Mouse (Mus musculus) forebrain, embryonic 12.5 days (tissue): ENCODE data around the gene Mcf2l. TPM values are rescaled to one million over a fixed set of nuclear protein-coding genes. Genes with fewer than 3 reads are reported as not detected.

Source experiments
- microRNA-seq: library from miRNA; unstranded; fragments of <30 nt; microRNA quantifications from one replicate; pipeline ENCODE4, GENCODE M21; 2017
- polyA plus RNA-seq: library from polyadenylated mRNA; unstranded; fragments of >200 nt; fragmentation: Nextera tagmentation; extraction: Ambion mirVana; gene quantifications from 2 replicates; pipeline ENCODE4 v1.2.1, GENCODE M21; 2016

The Mcf2l gene
- polyA plus RNA-seq, 1 experiment from 2014 or later = 90.2 TPM

Small RNA genes lying within 50 kb of the gene (microRNA-seq; reads per million reads assigned to microRNA genes)
- gene Gm38671 = 1.5 reads per million

Other genes with a start within 250 kb of the Mcf2l start
- gene Tubgcp3, start 201.6 kb upstream of the Mcf2l start, polyA plus RNA-seq = 59.0 and 62.2 TPM in 2 replicates
- 13.9 and 19.1 TPM in 2 replicates for gene Atp11a, start 116.8 kb upstream of the Mcf2l start, polyA plus RNA-seq
- gene F7, start 152.2 kb downstream of the Mcf2l start, polyA plus RNA-seq = 0.10 TPM in 2 replicates
- 0.21 and 0.22 TPM in 2 replicates for gene F10, start 163.5 kb downstream of the Mcf2l start, polyA plus RNA-seq
- 0.67 and 0.92 TPM in 2 replicates for gene Proz, start 187.1 kb downstream of the Mcf2l start, polyA plus RNA-seq
- gene Pcid2, start 231.7 kb downstream of the Mcf2l start, polyA plus RNA-seq = 57.7 and 60.0 TPM in 2 replicates
- 84.0 and 86.8 TPM in 2 replicates for gene Cul4a, start 231.8 kb downstream of the Mcf2l start, polyA plus RNA-seq